Comparison of ENCODE assay signal across 16 mouse cellular contexts in genomic region chr5:123744358-123744757, GRCm38 (mm10).
"Had no signal": no experiment of that assay in that cellular context is flagged by ENCODE, and none has a peak within 500 bp of the region (broad histone marks: within the 10 kb centered on the region; RNA-seq: fewer than 3 reads in every experiment).

No protein-coding gene starts in this region.

- H3K4me3 ChIP-seq: kidney, embryonic 15.5 days; left cerebral cortex, adult 2 months; liver, embryonic 15.5 days; lung, embryonic 15.5 days had no signal

- H3K27me3 ChIP-seq: kidney, embryonic 15.5 days; liver, embryonic 15.5 days; lung, embryonic 15.5 days had no signal

- H3K27ac ChIP-seq: kidney, embryonic 15.5 days; left cerebral cortex, adult 2 months; liver, embryonic 15.5 days; lung, embryonic 15.5 days; stomach, postnatal 0 days had no signal

- DNase-seq: kidney, adult 8-10 months; kidney, postnatal 10 days; kidney, postnatal 36 days; layer of hippocampus, postnatal 36 days; lung, adult 18-20 months; lung, postnatal 4 days; midbrain, embryonic 14.5 days; thymus, adult 2 months; thymus, postnatal 14 days; thymus, postnatal 4 days had no signal

- H3K9ac ChIP-seq: kidney, embryonic 15.5 days; liver, embryonic 15.5 days; lung, embryonic 15.5 days had no signal

- H3K9me3 ChIP-seq: kidney, embryonic 15.5 days; liver, embryonic 15.5 days; lung, embryonic 15.5 days had no signal

- H3K4me2 ChIP-seq: kidney, embryonic 15.5 days; liver, embryonic 15.5 days; lung, embryonic 15.5 days; midbrain, embryonic 11.5 days had no signal
